Mouse (Mus musculus): ENCODE results near the gene Gphb5. TPM values are rescaled to one million over a fixed set of nuclear protein-coding genes. Genes with fewer than 3 reads are reported as not detected.

Gphb5 gene
- not detected for polyA plus RNA-seq (2015; fragmentation: Illumina TruSeq; extraction: RNeasy Lipid Tissue Mini Kit (QIAGEN cat#74804); ENCODE audit: insufficient read depth, low replicate concordance)

GRCm38 (mm10) chr12:75416681-75417080 lies at the start of gene Gphb5:
TSS of gene Gphb5 (minus strand) at chr12:75416781.

Other genes starting within 250 kb of the Gphb5 start
- gene Kcnh5, start 239.4 kb downstream of the Gphb5 start, polyA plus RNA-seq (2015; fragmentation: Illumina TruSeq; extraction: RNeasy Lipid Tissue Mini Kit (QIAGEN cat#74804); ENCODE audit: insufficient read depth, low replicate concordance): not detected
- gene Rhoj, start 108.5 kb downstream of the Gphb5 start, polyA plus RNA-seq (2015; fragmentation: Illumina TruSeq; extraction: RNeasy Lipid Tissue Mini Kit (QIAGEN cat#74804); ENCODE audit: insufficient read depth, low replicate concordance): 12.6 TPM
- 38.5 TPM for gene Ppp2r5e, start 179.5 kb upstream of the Gphb5 start, polyA plus RNA-seq (2015; fragmentation: Illumina TruSeq; extraction: RNeasy Lipid Tissue Mini Kit (QIAGEN cat#74804); ENCODE audit: insufficient read depth, low replicate concordance)